Mouse (Mus musculus): ENCODE measurements at regions not wholly inside any gene's neighbourhood (a gene's known extent, or its start where the extent isn't known, plus 50 kb on each side); places are given as distances from the start of the nearest gene placed in this dataset.

GRCm38 (mm10) chr13:90749741-90750140 lies 155.4 kb downstream of the Atp6ap1l start:
- Histone ChIP-seq H3K4me1 (ENCODE audit: control insufficient read depth, insufficient read depth, low read length) (no peaks in the 10 kb centered on the region), H3K4me3 (ENCODE audit: low read depth, low read length) (no peak overlapping the region), H3K27me3 (replicated peaks; ENCODE audit: control insufficient read depth, insufficient read depth, low read length) (no peaks in the 10 kb centered on the region), H3K9ac (ENCODE audit: low read length) (no peak overlapping the region), H3K9me3 (replicated peaks; ENCODE audit: control insufficient read depth, low read length) (no peaks in the 10 kb centered on the region), H3K4me2 (ENCODE audit: low read length) (no peak overlapping the region), H3K27ac (ENCODE audit: low read depth, low read length) (no peak overlapping the region), H3K36me3 (ENCODE audit: control insufficient read depth, insufficient read depth, low read length) (no peaks in the 10 kb centered on the region)
- ATAC-seq (no peak), DNase-seq (ENCODE audit: low spot score) (no peak)
- WGBS, result 90% methylated on average over 1 of the region's 1 CpGs

GRCm38 (mm10) chr13:90745063-90745462 lies 160.1 kb downstream of the Atp6ap1l start:
- no peak overlapping the region for H3K4me3 ChIP-seq (ENCODE audit: low read depth, low read length)
- no peaks in the 10 kb centered on the region for H3K9me3 ChIP-seq (replicated peaks; ENCODE audit: control insufficient read depth, low read length)
- H3K36me3 ChIP-seq (ENCODE audit: control insufficient read depth, insufficient read depth, low read length), result no peaks in the 10 kb centered on the region
- no peak for ATAC-seq
- no peaks in the 10 kb centered on the region for H3K27me3 ChIP-seq (replicated peaks; ENCODE audit: control insufficient read depth, insufficient read depth, low read length)
- no peak overlapping the region for H3K9ac ChIP-seq (ENCODE audit: low read length)
- H3K4me2 ChIP-seq (ENCODE audit: low read length), result no peak overlapping the region
- H3K27ac ChIP-seq (ENCODE audit: low read depth, low read length), result no peak overlapping the region
- 53% methylated on average over 1 of the region's 1 CpGs for WGBS
- no peaks in the 10 kb centered on the region for H3K4me1 ChIP-seq (ENCODE audit: control insufficient read depth, insufficient read depth, low read length)
- DNase-seq (ENCODE audit: low spot score), result no peak

GRCm38 (mm10) chr13:90742615-90743402 lies 162.3 kb downstream of the Atp6ap1l start:
- no peaks in the 10 kb centered on the region for H3K4me1 ChIP-seq (ENCODE audit: control insufficient read depth, insufficient read depth, low read length)
- DNase-seq (ENCODE audit: low spot score) (no peak), ATAC-seq (no peak)
- 84% methylated on average over 4 of the region's 4 CpGs for WGBS
- H3K4me2 ChIP-seq (ENCODE audit: low read length), result no peak overlapping the region
- H3K27ac ChIP-seq (ENCODE audit: low read depth, low read length), result no peak overlapping the region
- H3K36me3 ChIP-seq (ENCODE audit: control insufficient read depth, insufficient read depth, low read length), result no peaks in the 10 kb centered on the region
- H3K4me3 ChIP-seq (ENCODE audit: low read depth, low read length), result no peak overlapping the region
- H3K9ac ChIP-seq (ENCODE audit: low read length), result no peak overlapping the region
- H3K9me3 ChIP-seq (replicated peaks; ENCODE audit: control insufficient read depth, low read length), result no peaks in the 10 kb centered on the region
- H3K27me3 ChIP-seq (replicated peaks; ENCODE audit: control insufficient read depth, insufficient read depth, low read length), result no peaks in the 10 kb centered on the region

GRCm38 (mm10) chr13:90739797-90740196 lies 165.4 kb downstream of the Atp6ap1l start:
- Histone ChIP-seq H3K27me3 (replicated peaks; ENCODE audit: control insufficient read depth, insufficient read depth, low read length) (no peaks in the 10 kb centered on the region), H3K4me2 (ENCODE audit: low read length) (no peak overlapping the region), H3K9ac (ENCODE audit: low read length) (no peak overlapping the region), H3K9me3 (replicated peaks; ENCODE audit: control insufficient read depth, low read length) (no peaks in the 10 kb centered on the region), H3K36me3 (ENCODE audit: control insufficient read depth, insufficient read depth, low read length) (no peaks in the 10 kb centered on the region), H3K4me1 (ENCODE audit: control insufficient read depth, insufficient read depth, low read length) (no peaks in the 10 kb centered on the region), H3K4me3 (ENCODE audit: low read depth, low read length) (no peak overlapping the region), H3K27ac (ENCODE audit: low read depth, low read length) (no peak overlapping the region)
- no peak for ATAC-seq
- WGBS, result 93% methylated on average over 1 of the region's 1 CpGs
- DNase-seq (ENCODE audit: low spot score), result no peak

- Histone ChIP-seq H3K36me3 (ENCODE audit: control insufficient read depth, insufficient read depth, low read length) (no peaks in the 10 kb centered on the region), H3K27me3 (replicated peaks; ENCODE audit: control insufficient read depth, insufficient read depth, low read length) (no peaks in the 10 kb centered on the region), H3K4me1 (ENCODE audit: control insufficient read depth, insufficient read depth, low read length) (no peaks in the 10 kb centered on the region), H3K27ac (ENCODE audit: low read depth, low read length) (no peak overlapping the region), H3K9me3 (replicated peaks; ENCODE audit: control insufficient read depth, low read length) (no peaks in the 10 kb centered on the region), H3K4me2 (ENCODE audit: low read length) (no peak overlapping the region), H3K4me3 (ENCODE audit: low read depth, low read length) (no peak overlapping the region), H3K9ac (ENCODE audit: low read length) (no peak overlapping the region)
- DNase-seq (ENCODE audit: low spot score) (no peak), ATAC-seq (no peak)
- whole genome bisulfite sequencing, result 84% methylated on average over 3 of the region's 3 CpGs
Measured at GRCm38 (mm10) chr13:90738513-90738912, 166.6 kb downstream of the Atp6ap1l start.

- WGBS, result 92% methylated on average over 3 of the region's 3 CpGs
- no peaks in the 10 kb centered on the region for H3K4me1 ChIP-seq (ENCODE audit: control insufficient read depth, insufficient read depth, low read length)
- no peaks in the 10 kb centered on the region for H3K9me3 ChIP-seq (replicated peaks; ENCODE audit: control insufficient read depth, low read length)
- H3K4me3 ChIP-seq (ENCODE audit: low read depth, low read length), result no peak overlapping the region
- H3K36me3 ChIP-seq (ENCODE audit: control insufficient read depth, insufficient read depth, low read length), result no peaks in the 10 kb centered on the region
- no peak overlapping the region for H3K9ac ChIP-seq (ENCODE audit: low read length)
- H3K4me2 ChIP-seq (ENCODE audit: low read length), result no peak overlapping the region
- no peak for DNase-seq (ENCODE audit: low spot score)
- no peak overlapping the region for H3K27ac ChIP-seq (ENCODE audit: low read depth, low read length)
- ATAC-seq, result no peak
- H3K27me3 ChIP-seq (replicated peaks; ENCODE audit: control insufficient read depth, insufficient read depth, low read length), result no peaks in the 10 kb centered on the region
Measured at GRCm38 (mm10) chr13:90733265-90733664, 171.9 kb downstream of the Atp6ap1l start.

GRCm38 (mm10) chr13:90729078-90729477 lies 176.1 kb downstream of the Atp6ap1l start:
- H3K4me3 ChIP-seq (ENCODE audit: low read depth, low read length), result no peak overlapping the region
- H3K9me3 ChIP-seq (replicated peaks; ENCODE audit: control insufficient read depth, low read length), result no peaks in the 10 kb centered on the region
- DNase-seq (ENCODE audit: low spot score), result peak; percentile 1
- ATAC-seq, result no peak
- H3K4me1 ChIP-seq (ENCODE audit: control insufficient read depth, insufficient read depth, low read length), result no peaks in the 10 kb centered on the region
- H3K4me2 ChIP-seq (ENCODE audit: low read length), result no peak overlapping the region
- no peaks in the 10 kb centered on the region for H3K27me3 ChIP-seq (replicated peaks; ENCODE audit: control insufficient read depth, insufficient read depth, low read length)
- H3K36me3 ChIP-seq (ENCODE audit: control insufficient read depth, insufficient read depth, low read length), result no peaks in the 10 kb centered on the region
- H3K27ac ChIP-seq (ENCODE audit: low read depth, low read length), result no peak overlapping the region
- no peak overlapping the region for H3K9ac ChIP-seq (ENCODE audit: low read length)

- Histone ChIP-seq H3K9me3 (replicated peaks; ENCODE audit: control insufficient read depth, low read length) (no peaks in the 10 kb centered on the region), H3K36me3 (ENCODE audit: control insufficient read depth, insufficient read depth, low read length) (no peaks in the 10 kb centered on the region)
- WGBS, result 91% methylated on average over 4 of the region's 4 CpGs
Measured at GRCm38 (mm10) chr13:90727816-90728215, 177.3 kb downstream of the Atp6ap1l start.

GRCm38 (mm10) chr13:90725053-90725827 lies 179.9 kb downstream of the Atp6ap1l start:
- WGBS, result 79% methylated on average over 10 of the region's 10 CpGs

More at GRCm38 (mm10) chr13:90727816-90728215, 177.3 kb downstream of the Atp6ap1l start:
- H3K27me3 ChIP-seq (replicated peaks; ENCODE audit: control insufficient read depth, insufficient read depth, low read length), result no peaks in the 10 kb centered on the region
- no peak overlapping the region for H3K9ac ChIP-seq (ENCODE audit: low read length)
- H3K4me2 ChIP-seq (ENCODE audit: low read length), result no peak overlapping the region
- peaks cover 3% of the 10 kb centered on the region; the same call in 1 of the 2 replicates for H3K4me1 ChIP-seq (ENCODE audit: control insufficient read depth, insufficient read depth, low read length)
- H3K4me3 ChIP-seq (ENCODE audit: low read depth, low read length), result no peak overlapping the region
- no peak overlapping the region for H3K27ac ChIP-seq (ENCODE audit: low read depth, low read length)
- DNase-seq (ENCODE audit: low spot score), result no peak
- ATAC-seq, result no peak

More at GRCm38 (mm10) chr13:90725053-90725827, 179.9 kb downstream of the Atp6ap1l start:
- Histone ChIP-seq H3K4me3 (ENCODE audit: low read depth, low read length) (no peak overlapping the region), H3K4me1 (ENCODE audit: control insufficient read depth, insufficient read depth, low read length) (peaks cover 4% of the 10 kb centered on the region; the same call in 1 of the 2 replicates), H3K27me3 (replicated peaks; ENCODE audit: control insufficient read depth, insufficient read depth, low read length) (no peaks in the 10 kb centered on the region), H3K36me3 (ENCODE audit: control insufficient read depth, insufficient read depth, low read length) (no peaks in the 10 kb centered on the region), H3K9ac (ENCODE audit: low read length) (no peak overlapping the region), H3K27ac (ENCODE audit: low read depth, low read length) (no peak overlapping the region), H3K4me2 (ENCODE audit: low read length) (no peak overlapping the region), H3K9me3 (replicated peaks; ENCODE audit: control insufficient read depth, low read length) (no peaks in the 10 kb centered on the region)
- peak; percentile 9 for DNase-seq (ENCODE audit: low spot score)
- no peak for ATAC-seq
